Mouse (Mus musculus): Measurements from ENCODE around the gene Ccdc124.

GRCm38 (mm10) chr8:70905831-70906736 lies 32.3 kb upstream of the Ccdc124 start, which contains the start of gene Map1s:
- TF ChIP-seq CTCF (IDR thresholded peaks at IDR 0.05; ENCODE audit: extremely low read depth, insufficient read depth, insufficient read length, insufficient replicate concordance) (no peak), POLR2A (IDR thresholded peaks at IDR 0.05; ENCODE audit: low read depth, low read length) (peak; percentile 50; the same call in 1 of the 2 replicates)
